Mouse (Mus musculus) right cerebral cortex, postnatal 36 days (tissue): ENCODE data around the gene Phlda1.
A peak's percentile ranks its signal among the peaks of the same experiment; 100 is the strongest.
"Not testable (repeated sequence)": the region's sequence is repeated elsewhere in the genome, so short reads cannot be mapped to it uniquely, and the experiment has no call there.

Source experiments
- DNase-seq, 2 experiments: peaks; one replicate each; pipeline ENCODE4 v3.0.0; 2022; ENCODE audit warnings: low spot score in 2 of 2, mixed read lengths in 1 of 2

Gene Phlda1

DNA sequence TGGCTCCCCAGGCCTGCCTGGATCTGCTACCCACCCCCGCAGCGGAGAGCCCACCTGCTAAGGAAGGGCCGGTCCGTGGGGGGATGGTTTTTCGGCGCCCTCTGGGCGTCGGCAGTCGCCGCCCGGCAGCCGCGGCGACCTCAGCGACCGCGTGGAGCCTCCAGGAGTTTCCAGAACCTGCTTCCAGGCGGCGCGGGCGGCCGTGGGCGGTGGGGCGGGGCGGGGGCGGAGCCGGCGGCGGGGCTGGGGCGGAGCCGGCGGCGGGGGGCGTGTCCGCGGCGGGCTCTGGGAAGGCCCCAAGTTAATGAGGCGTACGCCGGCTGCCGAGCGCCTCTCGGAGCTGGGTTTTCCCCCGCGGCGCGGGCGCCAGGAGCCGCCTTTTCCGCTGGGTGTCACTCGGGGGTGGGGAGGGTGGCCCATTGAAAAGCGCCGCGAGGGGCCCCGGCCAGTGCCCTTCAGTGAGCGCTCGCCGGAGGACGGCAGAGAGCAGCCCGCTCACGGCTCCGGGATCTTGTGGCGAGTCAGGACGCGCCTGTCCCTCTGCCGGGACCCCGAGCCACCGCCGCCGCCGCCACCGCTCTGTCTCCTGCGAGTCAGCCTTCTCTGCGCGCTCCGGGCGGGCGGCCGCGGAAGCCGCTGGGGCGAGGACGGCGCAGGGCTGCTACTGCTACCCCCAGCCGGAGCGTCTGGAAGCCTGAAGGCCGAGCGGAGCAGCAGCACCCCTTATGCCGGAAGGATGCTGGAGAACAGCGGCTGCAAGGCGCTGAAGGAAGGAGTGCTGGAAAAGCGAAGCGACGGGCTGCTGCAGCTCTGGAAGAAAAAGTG is at the start of gene Phlda1:
Gene Phlda1 (plus strand): TSS at position 186 of the 825 bp plus-strand sequence.
- DNase-seq: peak; percentile 88 to 89

DNA sequence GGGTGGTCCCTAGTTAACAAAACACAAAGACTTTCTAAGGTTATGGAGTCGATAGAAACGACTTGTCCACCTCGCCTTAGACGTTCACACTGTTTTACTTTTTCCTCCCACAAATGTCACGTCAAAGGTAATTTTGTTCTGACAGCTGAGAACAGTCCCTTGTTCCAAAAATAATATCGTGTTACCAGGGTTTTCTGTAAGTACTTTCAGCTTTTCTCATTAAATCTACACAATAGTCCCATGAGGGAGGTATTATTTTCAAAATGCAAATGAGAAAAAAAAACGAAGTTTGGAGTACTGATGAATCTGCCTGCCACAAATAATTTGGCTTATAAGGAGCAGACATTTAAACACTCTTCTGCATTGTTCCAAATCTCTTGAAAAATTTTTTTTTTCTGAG is 48.0 kb upstream of the Phlda1 start:
- no peak for DNase-seq

DNA sequence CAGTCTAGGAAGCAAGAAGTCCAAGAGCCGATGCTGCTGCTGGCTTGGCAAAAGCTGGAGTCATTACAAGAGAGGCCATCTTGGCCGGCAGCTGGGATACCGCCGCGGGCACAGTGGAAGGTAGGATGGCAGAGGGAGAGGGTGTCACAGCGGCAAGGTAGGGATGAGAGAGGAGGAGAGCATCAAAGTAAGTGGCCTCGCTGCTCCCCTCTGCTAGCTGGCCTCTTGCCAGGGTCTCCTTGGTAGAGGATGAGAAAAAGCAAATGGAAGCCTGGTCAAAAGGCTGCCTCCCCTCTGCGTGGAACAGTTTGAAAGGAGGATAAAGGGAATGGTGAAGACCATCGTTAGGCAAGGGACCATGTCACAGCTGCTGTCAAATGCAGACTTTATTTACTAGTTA is 47.0 kb upstream of the Phlda1 start:
- DNase-seq: no peak

DNA sequence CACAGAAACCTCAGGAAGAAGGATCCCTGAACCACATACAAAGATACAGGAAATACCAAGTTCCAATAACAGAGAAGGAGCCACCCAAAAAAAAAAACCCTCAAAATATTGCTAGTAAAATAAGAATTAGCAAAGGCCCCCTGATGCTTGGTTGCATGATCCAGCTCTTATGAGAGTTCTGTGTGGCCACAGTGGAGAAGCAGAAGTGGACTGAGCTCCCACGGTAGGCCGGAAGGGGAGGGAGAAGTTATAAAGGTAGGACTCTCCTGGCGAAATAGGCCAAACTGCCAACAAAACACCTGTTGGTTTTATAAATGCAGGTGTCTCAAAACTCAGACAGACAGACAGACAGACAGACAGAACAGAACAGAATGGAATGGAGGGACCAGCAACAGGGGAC is 46.2 kb upstream of the Phlda1 start:
- no peak for DNase-seq

DNA sequence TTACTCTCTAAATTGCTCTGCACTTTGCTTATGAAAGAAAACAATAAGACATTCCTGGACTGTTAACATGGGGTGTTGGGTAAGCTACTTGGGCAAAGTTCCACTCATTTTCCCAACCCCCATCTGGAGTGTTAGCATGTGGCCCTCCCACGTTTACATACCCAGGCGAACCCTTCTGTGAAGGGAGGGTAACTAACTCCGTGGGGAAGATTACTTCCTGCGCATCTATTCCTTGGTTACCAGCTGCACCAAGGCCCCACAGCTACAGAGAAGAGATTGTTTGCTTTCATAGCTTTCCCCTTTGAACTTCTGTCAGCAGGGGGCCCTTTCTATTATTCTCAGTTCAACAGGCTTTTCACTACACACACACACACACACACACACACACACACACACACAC is 45.7 kb upstream of the Phlda1 start:
- DNase-seq: no peak

DNA sequence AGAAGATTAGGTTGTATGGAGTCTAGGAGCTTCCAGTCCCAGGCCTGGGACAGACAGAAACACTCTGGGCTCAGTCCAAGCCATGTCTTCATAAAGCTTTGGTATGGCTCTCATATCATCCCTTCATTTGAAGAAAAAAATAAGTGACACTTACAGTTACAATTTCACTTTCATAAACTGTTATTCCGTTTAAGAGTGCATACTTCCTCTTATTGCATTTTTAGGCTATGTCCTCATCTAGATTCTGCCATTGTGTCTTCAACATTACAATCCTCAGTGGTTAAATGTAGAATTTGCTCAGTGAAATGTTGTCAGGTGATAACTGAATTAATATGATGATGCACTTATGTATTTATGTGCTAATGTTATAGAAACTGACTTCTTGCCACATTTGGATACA is 41.3 kb upstream of the Phlda1 start:
- DNase-seq: no peak

DNA sequence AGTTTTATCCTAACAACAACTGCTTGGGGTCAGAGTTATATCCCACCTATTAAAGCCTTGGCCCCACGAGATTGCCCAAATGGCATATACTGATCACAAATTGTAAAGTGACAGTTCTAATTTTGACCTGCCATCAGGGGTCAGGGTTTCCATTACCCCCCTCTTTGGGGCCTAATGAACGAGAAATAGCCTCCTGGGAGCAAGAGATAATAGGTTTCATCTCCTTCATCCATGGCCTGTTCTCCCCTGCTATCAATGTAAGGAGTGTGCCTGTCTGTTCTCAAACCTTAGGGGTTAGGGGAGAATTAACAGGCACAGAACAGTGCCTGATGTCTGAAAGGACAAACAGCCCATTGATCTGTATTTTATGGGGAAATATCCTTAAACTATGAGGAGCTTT is 40.7 kb upstream of the Phlda1 start:
- no peak for DNase-seq

DNA sequence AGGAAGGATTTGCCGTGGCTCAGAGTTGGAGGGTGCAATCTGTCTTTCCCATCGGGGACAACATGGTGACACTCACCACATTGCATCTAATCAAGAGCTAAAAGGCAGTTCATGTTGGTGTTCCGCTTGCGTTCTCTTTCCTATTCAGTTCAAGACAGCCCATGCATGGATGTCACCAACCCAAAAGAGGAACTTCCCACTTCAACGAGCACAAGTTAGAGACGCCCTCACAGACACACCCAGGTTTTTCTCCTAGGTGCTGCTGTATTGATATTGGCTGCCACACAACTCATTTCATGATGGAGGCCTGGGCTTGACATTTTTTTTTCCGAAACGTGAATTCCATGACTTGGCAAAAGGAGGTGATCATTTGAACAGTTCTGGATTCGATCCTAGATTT is 34.9 kb upstream of the Phlda1 start:
- DNase-seq: no peak

DNA sequence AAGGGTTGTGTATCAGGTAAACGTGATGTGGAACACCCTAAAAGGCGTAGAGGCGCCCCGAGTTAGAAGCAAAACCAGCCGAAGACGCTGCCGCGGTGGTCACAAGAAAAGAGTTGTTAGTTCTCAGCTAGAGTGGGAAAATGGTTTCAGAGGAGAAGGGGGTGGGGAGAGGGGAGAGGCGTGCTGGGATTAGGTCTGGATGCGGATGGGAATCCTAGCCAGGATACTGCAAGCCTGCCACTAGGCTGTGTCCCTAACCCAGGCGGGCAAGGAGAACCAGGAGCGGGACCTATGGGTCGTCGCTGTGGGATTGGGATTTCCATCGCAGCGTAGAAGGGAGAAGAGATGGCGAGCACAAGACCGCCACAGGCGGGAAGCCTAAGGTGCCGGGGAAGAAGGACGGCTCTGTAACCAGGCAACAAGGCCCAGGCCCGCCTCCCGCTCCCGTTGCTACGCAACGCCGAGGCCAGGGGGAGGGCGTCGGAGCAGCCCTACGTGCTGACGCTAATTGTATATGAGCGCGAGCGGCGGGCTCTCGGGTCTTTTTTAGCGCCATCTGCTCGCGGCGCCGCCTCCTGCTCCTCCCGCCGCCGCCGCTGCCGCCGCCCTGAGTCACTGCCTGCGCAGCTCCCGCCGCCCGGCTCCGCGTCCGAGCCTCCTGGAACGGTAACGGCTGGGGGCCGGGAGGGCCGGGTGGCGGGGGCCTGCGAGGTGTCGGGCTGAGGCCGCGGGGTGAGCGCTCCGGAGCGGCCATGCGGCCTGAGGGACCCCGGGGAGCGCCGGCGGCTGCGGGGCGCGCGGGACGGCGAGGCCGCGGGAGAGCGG is 33.2 kb upstream of the Phlda1 start, which contains the start of gene Nap1l1:
Gene Nap1l1 (plus strand): TSS at position 538 of the 825 bp plus-strand sequence.
- DNase-seq: peak; percentile 97

DNA sequence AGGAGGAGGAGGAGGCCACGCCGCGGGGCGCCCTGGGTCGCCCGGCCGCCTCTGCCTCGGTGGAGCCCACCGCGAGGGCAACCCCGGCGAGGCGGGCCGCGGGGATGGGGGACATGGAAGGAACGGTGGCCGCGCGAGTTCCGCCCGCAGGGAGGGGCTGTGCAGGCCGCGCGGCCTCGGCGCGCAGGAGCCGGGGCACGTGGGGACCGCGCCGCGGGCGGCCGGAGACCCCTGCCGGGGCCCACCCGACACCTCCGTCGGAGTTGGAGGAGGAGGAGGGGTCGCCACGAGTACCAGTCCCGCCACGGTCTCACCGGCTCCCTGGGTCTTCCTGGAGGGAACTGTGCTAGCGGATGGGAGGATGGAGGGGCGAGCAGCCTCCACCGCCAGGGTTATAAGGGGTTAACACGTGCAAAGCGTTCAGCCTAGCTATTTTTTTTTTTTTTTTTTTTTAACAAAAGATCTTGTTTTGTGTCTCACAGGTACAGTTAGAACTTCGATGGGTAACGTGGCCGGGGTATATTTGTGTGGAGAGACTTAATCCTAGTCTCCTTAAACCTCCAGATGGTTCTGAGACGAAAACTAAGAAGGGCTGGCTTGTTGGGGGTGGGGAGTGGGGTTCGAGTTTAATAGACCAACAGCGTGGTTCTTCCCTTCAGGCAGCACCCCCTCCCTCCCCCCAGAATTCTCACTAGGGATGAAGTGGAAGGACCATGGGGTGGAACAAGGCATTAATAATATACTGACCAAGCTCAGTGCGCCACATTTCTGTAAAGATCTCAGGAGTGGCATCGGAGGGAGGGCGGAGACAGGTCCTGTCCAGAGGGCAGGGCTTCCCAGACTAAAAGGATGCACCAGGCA is 32.3 kb upstream of the Phlda1 start:
- DNase-seq: peak in 1 of 2 experiments; percentile 23

DNA sequence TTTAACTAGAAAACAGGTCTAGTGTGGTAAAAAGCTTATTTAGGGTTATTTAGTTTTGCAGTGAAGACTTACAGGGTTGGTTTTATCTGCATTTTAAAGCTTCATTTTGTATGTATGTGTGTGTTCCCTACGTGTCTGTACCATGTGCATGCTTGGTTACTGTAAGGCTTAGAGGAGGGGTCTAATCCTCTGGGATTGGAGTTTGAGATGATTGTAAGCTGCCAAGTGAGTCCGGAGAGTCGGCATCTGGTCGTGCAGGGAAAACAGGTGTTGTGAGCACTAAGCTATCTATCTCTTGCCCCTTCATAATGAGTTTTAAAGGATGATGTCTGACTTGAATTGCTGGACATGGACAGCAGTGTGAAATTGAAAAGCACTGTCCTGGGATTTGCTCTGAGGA is 29.8 kb upstream of the Phlda1 start:
- DNase-seq: no peak

DNA sequence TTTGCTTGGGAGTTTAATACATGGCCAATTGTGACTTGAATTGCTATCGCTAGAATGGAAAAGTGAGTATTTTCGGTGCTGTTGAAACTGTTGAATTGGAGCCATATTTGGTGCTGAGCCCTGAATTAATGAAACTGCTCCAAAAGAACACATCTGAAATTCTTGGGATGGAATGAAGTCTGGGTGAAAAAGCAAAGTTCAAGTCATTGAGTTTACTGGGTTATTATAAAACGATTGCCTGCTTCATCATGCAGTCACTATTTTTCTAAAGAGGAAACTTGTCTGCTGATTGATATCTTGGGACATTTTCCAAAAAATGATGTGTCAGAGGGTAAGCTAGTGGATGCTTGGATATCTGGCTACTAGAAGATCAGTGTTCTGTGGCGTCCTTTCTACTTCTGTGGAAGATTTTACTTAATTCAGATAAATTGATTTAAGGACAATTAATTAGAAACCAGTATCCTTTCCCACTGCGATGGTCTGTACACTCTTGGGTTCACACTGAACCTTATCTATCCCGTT is 29.0 kb upstream of the Phlda1 start:
- DNase-seq: no peak

DNA sequence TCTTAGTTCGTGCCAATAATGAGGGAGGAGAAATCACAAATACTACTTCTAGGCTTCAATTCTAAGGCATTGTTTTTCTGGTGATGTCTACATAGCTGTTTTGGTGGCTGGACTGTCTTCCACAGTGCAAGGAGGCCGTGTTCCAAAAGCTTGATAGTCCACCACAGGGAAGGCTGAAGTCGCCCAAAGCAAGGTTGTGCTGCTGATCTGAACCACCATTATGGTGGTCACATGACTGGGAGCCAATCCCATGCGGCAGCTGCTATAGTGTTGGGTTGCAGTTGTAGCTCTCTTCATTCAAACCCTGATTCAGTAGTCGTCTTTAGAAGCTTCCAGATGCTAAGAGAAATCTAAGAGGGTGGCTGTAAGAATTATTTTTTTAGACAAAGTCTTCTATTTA is 26.5 kb upstream of the Phlda1 start:
- DNase-seq: no peak

DNA sequence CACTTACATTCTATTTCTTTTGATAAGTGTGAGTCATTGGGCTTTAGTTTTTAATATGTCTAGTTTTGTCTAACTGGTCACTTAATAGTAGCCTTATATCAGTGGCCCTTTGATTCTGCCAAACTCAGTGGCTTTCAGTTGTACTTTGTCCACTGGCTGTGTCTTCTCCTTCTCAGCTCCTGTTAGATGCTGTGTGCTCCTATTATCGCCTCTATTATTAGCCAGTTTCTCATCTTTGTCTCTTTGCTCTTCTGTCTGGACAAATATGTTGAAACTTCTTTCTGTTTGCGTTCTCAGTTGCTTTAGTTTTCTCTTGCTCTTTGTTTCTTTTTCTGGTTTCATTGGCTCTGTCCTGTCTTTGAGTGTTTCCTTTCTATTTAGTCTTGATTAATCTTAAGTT is 23.4 kb upstream of the Phlda1 start:
- no peak for DNase-seq

DNA sequence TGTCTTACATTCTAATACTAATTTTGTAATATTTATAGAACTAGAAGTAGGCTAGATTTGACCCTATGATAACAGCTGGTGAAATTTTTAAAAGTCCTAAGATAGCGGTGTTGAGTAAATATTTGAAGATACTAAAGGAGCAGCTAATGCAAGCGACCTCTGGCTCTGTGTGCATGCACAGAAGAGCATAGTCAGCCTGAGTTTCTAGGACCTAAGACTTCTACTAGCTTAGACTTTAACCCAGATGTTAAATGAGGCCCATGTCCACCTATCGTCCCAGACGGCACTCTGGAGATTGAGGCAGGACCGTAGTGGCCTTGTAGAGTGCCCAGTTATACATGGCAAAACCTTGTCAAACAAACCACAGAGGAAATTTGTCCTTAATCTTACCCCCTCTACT is 22.0 kb upstream of the Phlda1 start:
- DNase-seq: no peak

DNA sequence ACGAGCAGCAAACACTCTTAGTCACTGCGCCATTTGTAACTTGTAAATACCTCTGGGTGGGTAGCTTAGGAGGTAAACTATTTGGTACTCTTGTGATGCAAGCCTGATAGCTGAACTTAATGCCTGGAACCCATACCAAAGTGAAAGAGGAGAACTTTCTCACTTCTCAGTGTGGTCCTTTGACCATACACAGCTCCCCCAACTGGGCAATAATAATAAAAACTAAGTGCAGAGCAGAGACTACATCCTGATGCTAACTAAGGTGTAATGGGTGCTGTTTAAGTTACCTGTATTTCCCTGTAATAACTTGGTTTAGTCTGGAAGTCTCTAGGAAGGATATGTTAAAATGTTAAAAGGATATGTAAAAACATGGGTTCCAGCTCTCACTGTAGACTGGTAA is 17.3 kb upstream of the Phlda1 start:
- DNase-seq: no peak

DNA sequence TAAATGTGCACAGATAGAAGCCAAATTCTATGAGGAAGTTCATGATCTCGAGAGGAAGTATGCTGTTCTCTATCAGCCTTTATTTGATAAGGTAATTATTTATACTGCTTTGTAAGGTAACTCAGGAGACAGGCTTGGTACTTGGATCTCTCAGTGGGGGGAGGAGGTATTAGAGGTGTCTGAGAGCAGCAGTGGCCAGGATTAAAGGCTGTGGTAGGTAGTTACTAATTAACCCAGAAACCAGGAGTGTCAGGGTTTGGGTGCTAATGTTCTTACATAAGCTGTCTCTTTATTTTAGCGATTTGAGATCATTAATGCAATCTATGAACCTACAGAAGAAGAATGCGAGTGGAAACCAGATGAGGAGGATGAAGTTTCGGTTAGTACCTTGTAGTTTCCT is 16.0 kb upstream of the Phlda1 start:
- DNase-seq: not testable (repeated sequence)

DNA sequence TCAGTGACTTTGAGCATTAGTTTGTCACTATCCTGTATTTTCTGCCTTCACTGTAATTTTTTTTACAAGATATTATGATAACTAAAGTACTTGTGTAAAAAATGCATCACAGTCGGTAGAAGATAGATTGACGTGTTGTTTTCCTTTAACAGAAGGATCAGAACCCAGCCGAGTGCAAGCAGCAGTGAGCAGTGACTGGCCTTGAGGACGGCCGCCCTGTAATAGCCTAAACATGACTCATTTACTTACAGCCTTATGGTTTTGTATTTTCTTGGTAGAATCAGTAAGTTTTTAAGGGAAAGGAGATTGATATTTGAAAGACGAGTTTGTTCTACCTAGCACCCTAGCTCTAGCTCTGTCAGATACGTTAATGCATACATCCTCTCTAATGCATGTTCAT is 10.2 kb upstream of the Phlda1 start:
- no peak for DNase-seq

DNA sequence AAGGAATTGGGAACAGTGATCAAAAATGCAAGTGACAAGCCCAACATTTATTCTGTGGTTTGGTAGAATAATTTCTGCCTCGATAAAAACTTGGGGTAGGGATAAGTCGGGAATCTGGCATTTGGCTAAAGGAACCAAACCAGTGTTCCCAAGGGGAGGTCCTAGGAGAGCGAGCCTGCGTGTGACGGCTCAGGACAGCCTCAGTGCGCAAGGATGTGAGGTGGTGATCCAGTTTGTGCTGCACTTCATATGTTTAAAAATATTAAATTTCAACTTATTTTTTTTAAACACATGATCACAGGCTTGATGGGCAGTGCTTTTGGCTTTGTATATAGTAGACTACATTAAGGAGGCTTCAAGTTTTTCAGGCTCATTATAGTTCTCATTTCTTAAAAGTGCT is 6.2 kb upstream of the Phlda1 start:
- no peak for DNase-seq

DNA sequence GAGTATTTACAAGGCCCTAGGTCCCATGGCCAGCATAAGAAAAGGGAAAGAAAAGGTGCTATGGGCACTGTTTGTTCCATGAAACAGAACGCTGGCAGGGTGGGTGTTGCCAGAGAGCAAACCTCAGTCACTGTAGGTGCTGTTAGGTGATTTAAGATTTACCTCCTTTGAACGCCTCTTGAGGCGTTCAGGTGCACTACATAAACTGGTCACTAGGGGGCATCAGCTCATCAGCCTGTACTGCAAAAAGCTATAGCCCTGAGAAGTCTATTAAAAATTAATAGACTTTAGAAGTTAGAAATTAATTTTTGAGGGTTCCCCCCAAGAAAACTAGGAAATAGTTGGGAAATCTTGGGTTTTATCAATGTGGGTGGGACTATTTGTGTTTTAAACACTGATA is 3.0 kb upstream of the Phlda1 start:
- DNase-seq: peak; percentile 66 to 76

DNA sequence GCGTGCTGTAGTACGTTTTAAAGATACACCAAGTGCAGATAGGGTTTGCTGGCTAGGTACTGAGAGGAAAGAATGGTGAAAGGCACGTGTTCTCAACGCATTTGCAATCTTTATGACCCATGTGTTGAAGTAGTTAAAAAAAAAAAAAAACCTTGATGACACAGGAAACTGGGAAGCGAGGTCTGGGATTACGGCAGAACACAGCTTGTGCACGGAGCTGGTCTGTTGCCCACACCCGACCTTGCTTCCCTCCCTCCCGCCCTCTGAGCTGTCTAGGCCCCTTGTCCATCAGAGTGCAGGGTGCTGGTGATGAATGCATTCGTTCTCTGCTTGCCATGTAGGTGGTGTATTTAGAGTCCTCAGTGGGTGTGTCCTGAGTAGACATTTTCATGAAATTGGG is 2.4 kb upstream of the Phlda1 start:
- DNase-seq: no peak

DNA sequence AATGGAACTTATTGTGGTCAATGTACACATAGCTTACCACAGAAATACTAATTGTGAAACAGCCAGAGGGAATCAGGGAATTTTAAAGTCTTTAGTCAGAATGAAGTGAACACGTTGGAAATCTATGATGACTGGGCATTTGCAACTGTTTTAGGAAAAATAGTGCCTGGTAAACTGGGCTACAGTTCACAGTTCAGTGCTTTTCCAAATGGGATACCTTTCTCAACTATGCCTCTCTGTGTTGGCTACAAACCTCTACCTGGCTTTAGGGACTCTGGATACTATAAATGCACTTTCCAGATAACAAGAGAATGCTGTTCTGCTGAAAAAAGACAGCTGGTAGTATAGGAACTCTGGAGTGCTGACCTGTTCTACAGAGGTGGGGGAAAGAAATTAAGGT is 1.5 kb upstream of the Phlda1 start:
- no peak for DNase-seq
